Mouse (Mus musculus): ENCODE data around the gene Plekhs1. TPM values are rescaled to one million over a fixed set of nuclear protein-coding genes. Genes with fewer than 3 reads are reported as not detected.

Plekhs1 gene
- total and polyA plus RNA-seq, 3 experiments, result not detected

- Histone ChIP-seq H3K27me3 (ENCODE audit: insufficient read depth, low read length) (no peaks in the 10 kb centered on the region), H3K9me3 (replicated peaks) (no peaks in the 10 kb centered on the region), H3K4me3 (ENCODE audit: low read depth, low read length) (no peak overlapping the region), H3K4me1 (ENCODE audit: insufficient read depth, low read depth, low read length) (peaks cover 3% of the 10 kb centered on the region; the same call in 1 of the 2 replicates), H3K36me3 (replicated peaks) (peaks cover 52% of the 10 kb centered on the region)
- TF ChIP-seq GATA1 (IDR thresholded peaks at IDR 0.05; ENCODE audit: borderline replicate concordance, low read length) (no peak), CTCF (IDR thresholded peaks at IDR 0.05; ENCODE audit: low read depth, low read length) (no peak), GATA2 (IDR thresholded peaks at IDR 0.05; ENCODE audit: borderline replicate concordance, low read depth, low read length) (no peak)
- ATAC-seq (ENCODE audit: extremely low read depth, insufficient number of reproducible peaks, low FRiP score, poor library complexity, severe bottlenecking) (no peak), DNase-seq (ENCODE audit: low spot score) (no peak)
Observed at GRCm38 (mm10) chr19:56531251-56531650, 69.8 kb downstream of the Plekhs1 start.

DNA sequence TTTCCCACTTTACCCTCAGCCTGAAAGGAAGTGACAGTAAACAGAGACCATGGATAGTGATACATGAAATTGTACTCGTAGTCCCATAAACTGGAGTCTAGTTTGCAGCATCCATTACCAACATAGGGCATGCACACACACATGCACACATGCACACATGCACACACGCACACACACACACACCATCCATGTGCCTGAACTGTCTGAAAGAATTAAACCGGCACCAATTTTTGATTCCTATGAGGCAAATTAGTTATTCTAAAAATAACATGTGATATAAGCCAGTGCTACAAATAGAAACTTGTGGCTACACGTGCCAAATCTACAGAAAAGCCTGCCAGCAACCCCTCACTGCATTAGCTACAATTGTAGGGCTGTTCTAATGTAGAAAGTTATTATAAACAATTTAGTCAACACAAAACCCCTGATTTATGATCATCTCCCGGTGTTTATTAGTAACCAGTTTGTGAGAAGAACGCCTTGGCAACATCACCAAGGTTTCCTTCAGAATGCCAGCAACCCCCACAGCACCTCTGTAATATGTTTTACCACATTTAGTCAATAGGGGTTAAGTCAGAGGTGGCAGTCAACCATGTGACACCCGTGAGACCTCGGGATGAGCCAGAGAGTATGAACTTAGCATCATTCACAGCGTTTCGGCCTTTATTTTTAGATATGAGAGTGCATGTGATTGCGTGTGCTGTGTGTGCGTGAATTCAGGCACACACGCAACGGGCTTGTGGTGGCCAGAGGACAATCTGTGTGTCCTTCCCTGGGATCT lies 72.0 kb downstream of the Plekhs1 start:
- TF ChIP-seq GATA2 (IDR thresholded peaks at IDR 0.05; ENCODE audit: borderline replicate concordance, low read depth, low read length) (no peak), TAL1 (conservative IDR thresholded peaks at IDR 0.05; ENCODE audit: low read depth, low read length) (no peak), GATA1 (IDR thresholded peaks at IDR 0.05; ENCODE audit: borderline replicate concordance, low read length) (no peak), CTCF (IDR thresholded peaks at IDR 0.05; ENCODE audit: low read depth, low read length) (no peak), POLR2AphosphoS5 (IDR thresholded peaks at IDR 0.05; ENCODE audit: insufficient replicate concordance, low read depth, low read length) (no peak)
- ATAC-seq (ENCODE audit: extremely low read depth, insufficient number of reproducible peaks, low FRiP score, poor library complexity, severe bottlenecking) (no peak), DNase-seq (ENCODE audit: low spot score) (no peak)
- Histone ChIP-seq H3K4me1 (ENCODE audit: insufficient read depth, low read depth, low read length) (peaks cover 7% of the 10 kb centered on the region; the same call in 1 of the 2 replicates), H3K36me3 (replicated peaks) (peaks cover 71% of the 10 kb centered on the region), H3K27me3 (ENCODE audit: insufficient read depth, low read length) (no peaks in the 10 kb centered on the region), H3K4me3 (ENCODE audit: low read depth, low read length) (no peak overlapping the region), H3K9me3 (replicated peaks) (no peaks in the 10 kb centered on the region)

DNA sequence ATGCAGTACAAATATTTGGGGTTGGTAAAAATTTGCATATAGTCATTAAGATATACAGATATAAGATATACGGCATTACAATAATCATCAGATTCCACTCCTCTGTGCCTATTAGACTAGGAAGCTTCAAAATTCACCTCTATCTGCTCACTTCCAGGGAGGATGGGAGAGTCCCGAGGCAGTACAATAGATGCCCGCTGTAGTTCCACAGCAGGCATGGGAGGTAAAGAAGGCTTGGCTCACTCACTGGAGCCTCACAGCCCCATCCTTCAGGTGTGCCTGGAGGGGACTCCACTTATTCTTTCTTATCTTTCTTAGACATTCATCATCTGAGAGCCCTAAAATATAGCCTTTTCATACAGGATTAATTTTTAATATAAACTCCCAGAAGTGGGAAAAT lies 72.9 kb downstream of the Plekhs1 start:
- ATAC-seq (ENCODE audit: extremely low read depth, insufficient number of reproducible peaks, low FRiP score, poor library complexity, severe bottlenecking) (no peak), DNase-seq (ENCODE audit: low spot score) (no peak)
- no peak for TF ChIP-seq GATA2 (IDR thresholded peaks at IDR 0.05; ENCODE audit: borderline replicate concordance, low read depth, low read length)
- TF ChIP-seq GATA1 (IDR thresholded peaks at IDR 0.05; ENCODE audit: borderline replicate concordance, low read length), result no peak
- TF ChIP-seq CTCF (IDR thresholded peaks at IDR 0.05; ENCODE audit: low read depth, low read length), result no peak
- no peak for TF ChIP-seq TAL1 (conservative IDR thresholded peaks at IDR 0.05; ENCODE audit: low read depth, low read length)
- TF ChIP-seq POLR2AphosphoS5 (IDR thresholded peaks at IDR 0.05; ENCODE audit: insufficient replicate concordance, low read depth, low read length), result no peak
- Histone ChIP-seq H3K36me3 (replicated peaks) (peaks cover 76% of the 10 kb centered on the region), H3K27me3 (ENCODE audit: insufficient read depth, low read length) (no peaks in the 10 kb centered on the region), H3K4me3 (ENCODE audit: low read depth, low read length) (no peak overlapping the region), H3K9me3 (replicated peaks) (no peaks in the 10 kb centered on the region), H3K4me1 (ENCODE audit: insufficient read depth, low read depth, low read length) (peaks cover 7% of the 10 kb centered on the region; the same call in 1 of the 2 replicates)

- ATAC-seq (ENCODE audit: extremely low read depth, insufficient number of reproducible peaks, low FRiP score, poor library complexity, severe bottlenecking) (no peak), DNase-seq (ENCODE audit: low spot score) (no peak)
- no peak overlapping the region for H3K4me3 ChIP-seq (ENCODE audit: low read depth, low read length)
- H3K27me3 ChIP-seq (ENCODE audit: insufficient read depth, low read length), result no peaks in the 10 kb centered on the region
- H3K9me3 ChIP-seq (replicated peaks), result no peaks in the 10 kb centered on the region
- no peak for TF ChIP-seq POLR2AphosphoS5 (IDR thresholded peaks at IDR 0.05; ENCODE audit: insufficient replicate concordance, low read depth, low read length)
- TF ChIP-seq TAL1 (conservative IDR thresholded peaks at IDR 0.05; ENCODE audit: low read depth, low read length), result no peak
- no peak for TF ChIP-seq CTCF (IDR thresholded peaks at IDR 0.05; ENCODE audit: low read depth, low read length)
- TF ChIP-seq GATA2 (IDR thresholded peaks at IDR 0.05; ENCODE audit: borderline replicate concordance, low read depth, low read length), result no peak
- TF ChIP-seq GATA1 (IDR thresholded peaks at IDR 0.05; ENCODE audit: borderline replicate concordance, low read length), result no peak
- peaks cover 7% of the 10 kb centered on the region; the same call in 1 of the 2 replicates for H3K4me1 ChIP-seq (ENCODE audit: insufficient read depth, low read depth, low read length)
- H3K36me3 ChIP-seq (replicated peaks), result peaks cover 80% of the 10 kb centered on the region
Observed at GRCm38 (mm10) chr19:56535064-56535463, 73.6 kb downstream of the Plekhs1 start.

DNA sequence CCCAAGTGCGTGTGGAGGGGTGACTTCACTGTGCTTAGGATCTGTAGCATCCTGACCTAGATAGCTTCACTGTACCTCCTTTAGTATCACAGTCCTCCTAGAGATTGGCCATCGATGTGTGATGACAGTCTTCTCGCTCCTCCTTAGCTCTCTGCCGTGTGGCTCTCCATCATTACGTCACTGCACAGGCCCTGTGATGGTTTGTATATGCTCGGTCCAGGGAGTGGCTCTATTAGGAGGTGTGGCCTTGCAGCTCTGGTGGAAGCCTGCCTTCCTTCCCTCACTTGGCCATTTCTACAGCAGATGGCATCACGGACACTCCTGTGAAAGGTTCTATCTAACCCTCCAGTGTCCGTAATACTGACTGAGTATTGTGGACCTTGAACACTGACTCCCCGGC lies 74.3 kb downstream of the Plekhs1 start:
- peaks cover 9% of the 10 kb centered on the region; the same call in 1 of the 2 replicates for H3K4me1 ChIP-seq (ENCODE audit: insufficient read depth, low read depth, low read length)
- no peak for TF ChIP-seq POLR2AphosphoS5 (IDR thresholded peaks at IDR 0.05; ENCODE audit: insufficient replicate concordance, low read depth, low read length)
- TF ChIP-seq CTCF (IDR thresholded peaks at IDR 0.05; ENCODE audit: low read depth, low read length), result no peak
- no peak for DNase-seq (ENCODE audit: low spot score)
- no peaks in the 10 kb centered on the region for H3K9me3 ChIP-seq (replicated peaks)
- no peak for ATAC-seq (ENCODE audit: extremely low read depth, insufficient number of reproducible peaks, low FRiP score, poor library complexity, severe bottlenecking)
- no peaks in the 10 kb centered on the region for H3K27me3 ChIP-seq (ENCODE audit: insufficient read depth, low read length)
- H3K4me3 ChIP-seq (ENCODE audit: low read depth, low read length), result no peak overlapping the region
- H3K36me3 ChIP-seq (replicated peaks), result peaks cover 87% of the 10 kb centered on the region

Other genes with a start within 250 kb of the Plekhs1 start
- not detected in 2 replicates for gene Habp2, start 174.5 kb upstream of the Plekhs1 start, total RNA-seq (2014; fragmentation: Nextera tagmentation)
- 0.06 and 0.11 TPM in 2 replicates for gene Habp2, start 174.5 kb upstream of the Plekhs1 start, total RNA-seq (2017)
- gene Habp2, start 174.5 kb upstream of the Plekhs1 start, polyA plus RNA-seq (2012), result not detected in 2 replicates
- gene Nrap, start 71.6 kb upstream of the Plekhs1 start, total RNA-seq (2014; fragmentation: Nextera tagmentation), result 0.23 and 0.24 TPM in 2 replicates
- gene Nrap, start 71.6 kb upstream of the Plekhs1 start, total RNA-seq (2017), result 0.05 and 0.06 TPM in 2 replicates
- 0.02 and 0.03 TPM in 2 replicates for gene Nrap, start 71.6 kb upstream of the Plekhs1 start, polyA plus RNA-seq (2012)
- 77.6 and 86.8 TPM in 2 replicates for gene Casp7, start 64.5 kb upstream of the Plekhs1 start, total RNA-seq (2014; fragmentation: Nextera tagmentation)
- gene Casp7, start 64.5 kb upstream of the Plekhs1 start, total RNA-seq (2017), result 41.0 and 43.2 TPM in 2 replicates
- gene Casp7, start 64.5 kb upstream of the Plekhs1 start, polyA plus RNA-seq (2012), result 9.9 and 14.5 TPM in 2 replicates
- gene Dclre1a, start 86.6 kb downstream of the Plekhs1 start, total RNA-seq (2014; fragmentation: Nextera tagmentation), result 72.8 and 76.8 TPM in 2 replicates
- 32.4 and 32.8 TPM in 2 replicates for gene Dclre1a, start 86.6 kb downstream of the Plekhs1 start, total RNA-seq (2017)
- gene Dclre1a, start 86.6 kb downstream of the Plekhs1 start, polyA plus RNA-seq (2012), result 2.3 and 4.2 TPM in 2 replicates
- gene Nhlrc2, start 86.6 kb downstream of the Plekhs1 start, total RNA-seq (2014; fragmentation: Nextera tagmentation), result 16.7 and 18.6 TPM in 2 replicates
- gene Nhlrc2, start 86.6 kb downstream of the Plekhs1 start, total RNA-seq (2017), result 18.2 and 19.1 TPM in 2 replicates
- 6.2 and 7.3 TPM in 2 replicates for gene Nhlrc2, start 86.6 kb downstream of the Plekhs1 start, polyA plus RNA-seq (2012)